Mouse (Mus musculus) MEL (cell line): Measurements from ENCODE around the gene Bcat1. TPM values are rescaled to one million over a fixed set of nuclear protein-coding genes. Genes with fewer than 3 reads are reported as not detected.

ENCODE experiments used
- DNase-seq: peaks from one replicate; pipeline ENCODE4 v3.0.0; 2011; ENCODE audit warnings: low read depth, low spot score
- H3K27ac ChIP-seq: 2 replicates; pipeline ENCODE4 v1.5.1; 2012; ENCODE audit warnings: low read depth, mild to moderate bottlenecking, control low read depth, low read length, moderate library complexity; ENCODE audit not compliant: control insufficient read depth
- H3K27me3 ChIP-seq, 2 experiments: fragments of 150-350 bp in 1 of 2; sonication (generic) in 1 of 2; 2 replicates each; pipeline ENCODE4 v1.6.1; 2012; ENCODE audit warnings: low read length in 2 of 2, mild to moderate bottlenecking in 2 of 2, improper control_type of control experiment in 1 of 2, moderate library complexity in 1 of 2; ENCODE audit not compliant: insufficient read depth in 2 of 2, control insufficient read depth in 1 of 2
- H3K36me3 ChIP-seq, 2 experiments: 2 replicates each; pipeline ENCODE4 v1.6.1; 2012 to 2014; ENCODE audit warnings: low read length in 2 of 2, improper control_type of control experiment in 1 of 2, inconsistent platforms in 1 of 2, mild to moderate bottlenecking in 1 of 2; ENCODE audit not compliant: insufficient read depth in 2 of 2, control insufficient read depth in 1 of 2
- H3K4me1 ChIP-seq, 2 experiments: fragments of 150-350 bp in 1 of 2; sonication (generic) in 1 of 2; 2 replicates each; pipeline ENCODE4 v1.6.1; 2012; ENCODE audit warnings: low read length in 2 of 2, improper control_type of control experiment in 1 of 2, mild to moderate bottlenecking in 1 of 2; ENCODE audit not compliant: insufficient read depth in 2 of 2, control insufficient read depth in 1 of 2
- H3K4me3 ChIP-seq, 2 experiments: fragments of 150-350 bp in 1 of 2; sonication (generic) in 1 of 2; 2 replicates each; pipeline ENCODE4 v1.5.1; 2012; ENCODE audit warnings: low read depth in 2 of 2, low read length in 2 of 2, mild to moderate bottlenecking in 2 of 2, moderate library complexity in 2 of 2, control low read depth in 1 of 2, improper control_type of control experiment in 1 of 2; ENCODE audit not compliant: control insufficient read depth in 1 of 2, insufficient read depth in 1 of 2
- H3K79me2 ChIP-seq: 2 replicates; pipeline ENCODE4 v1.6.1; 2012; ENCODE audit warnings: mild to moderate bottlenecking, low read length, moderate library complexity; ENCODE audit not compliant: control insufficient read depth, poor library complexity, insufficient read depth
- H3K9ac ChIP-seq: 2 replicates; pipeline ENCODE4 v1.6.1; 2012; ENCODE audit warnings: low read depth, mild to moderate bottlenecking, control low read depth, low read length, moderate library complexity; ENCODE audit not compliant: control insufficient read depth, poor library complexity, severe bottlenecking
- H3K9me3 ChIP-seq: fragments of 150-350 bp; sonication (generic); replicated peaks from 2 replicates; pipeline ENCODE4 v1.6.1; 2012; ENCODE audit warnings: mild to moderate bottlenecking, low read length, improper control_type of control experiment, moderate library complexity; ENCODE audit not compliant: insufficient read depth
- BHLHE40 ChIP-seq: IDR thresholded peaks from 2 replicates; pipeline ENCODE4 v1.6.1; 2012; ENCODE audit warnings: low read depth, mild to moderate bottlenecking, inconsistent platforms, low read length, improper control_type of control experiment, borderline replicate concordance
- CHD1 ChIP-seq: IDR thresholded peaks from 2 replicates; pipeline ENCODE4 v1.6.1; 2012; ENCODE audit warnings: low read depth, mild to moderate bottlenecking, inconsistent platforms, low read length, improper control_type of control experiment
- CHD2 ChIP-seq: IDR thresholded peaks from 2 replicates; pipeline ENCODE4 v1.6.1; 2011; ENCODE audit warnings: low read length, improper control_type of control experiment
- CTCF ChIP-seq, 3 experiments: IDR thresholded peaks in 2 of 3; conservative IDR thresholded peaks in 1 of 3; 2 replicates each; pipeline ENCODE4 v1.5.1; 2011 to 2012; ENCODE audit warnings: low read length in 3 of 3, low read depth in 2 of 3, mild to moderate bottlenecking in 2 of 3, improper control_type of control experiment in 1 of 3, inconsistent platforms in 1 of 3, mixed read lengths in 1 of 3, moderate library complexity in 1 of 3; ENCODE audit not compliant: control insufficient read depth in 1 of 3, insufficient read depth in 1 of 3, poor library complexity in 1 of 3, severe bottlenecking in 1 of 3
- GATA1 ChIP-seq: IDR thresholded peaks from 2 replicates; pipeline ENCODE4 v1.6.1; 2011; ENCODE audit warnings: low read depth, low read length, improper control_type of control experiment
- HCFC1 ChIP-seq: IDR thresholded peaks from 2 replicates; pipeline ENCODE4 v1.6.1; 2012; ENCODE audit warnings: low read depth, mild to moderate bottlenecking, inconsistent platforms, low read length, improper control_type of control experiment, moderate library complexity
- MAFK ChIP-seq: IDR thresholded peaks from 2 replicates; pipeline ENCODE4 v1.6.1; 2011; ENCODE audit warnings: low read depth, mild to moderate bottlenecking, low read length, improper control_type of control experiment, borderline replicate concordance
- MAX ChIP-seq: IDR thresholded peaks from 2 replicates; pipeline ENCODE4 v1.6.1; 2011; ENCODE audit warnings: low read length, improper control_type of control experiment
- MAZ ChIP-seq: IDR thresholded peaks from 2 replicates; pipeline ENCODE4 v1.6.1; 2012; ENCODE audit warnings: low read depth, mild to moderate bottlenecking, inconsistent platforms, low read length, improper control_type of control experiment
- MXI1 ChIP-seq: IDR thresholded peaks from 2 replicates; pipeline ENCODE4 v1.6.1; 2011; ENCODE audit warnings: mild to moderate bottlenecking, low read depth, low read length, improper control_type of control experiment
- MYC ChIP-seq: IDR thresholded peaks from 2 replicates; pipeline ENCODE4 v1.6.1; 2011; ENCODE audit warnings: low read depth, mild to moderate bottlenecking, low read length, improper control_type of control experiment, moderate library complexity
- POLR2A ChIP-seq, 2 experiments: IDR thresholded peaks; 2 replicates each; pipeline ENCODE4 v1.6.1; 2011 to 2012; ENCODE audit warnings: low read length in 2 of 2, mild to moderate bottlenecking in 2 of 2, control low read depth in 1 of 2, improper control_type of control experiment in 1 of 2, low read depth in 1 of 2, moderate library complexity in 1 of 2; ENCODE audit not compliant: control insufficient read depth in 1 of 2, insufficient read depth in 1 of 2, poor library complexity in 1 of 2
- POLR2AphosphoS2 ChIP-seq: IDR thresholded peaks from 2 replicates; pipeline ENCODE4 v1.6.1; 2011; ENCODE audit warnings: low read length, improper control_type of control experiment
- POLR2AphosphoS5 ChIP-seq: IDR thresholded peaks from 2 replicates; pipeline ENCODE4 v1.6.1; 2012; ENCODE audit warnings: low read depth, borderline replicate concordance, mild to moderate bottlenecking, inconsistent platforms, low read length, moderate library complexity, mixed read lengths
- RAD21 ChIP-seq: IDR thresholded peaks from 2 replicates; pipeline ENCODE4 v1.6.1; 2011; ENCODE audit warnings: mild to moderate bottlenecking, low read depth, low read length, improper control_type of control experiment
- SIN3A ChIP-seq: IDR thresholded peaks from 2 replicates; pipeline ENCODE4 v1.6.1; 2012; ENCODE audit warnings: low read length, improper control_type of control experiment, inconsistent platforms
- SMC3 ChIP-seq: IDR thresholded peaks from 2 replicates; pipeline ENCODE4 v1.6.1; 2011; ENCODE audit warnings: low read depth, low read length, improper control_type of control experiment
- TAL1 ChIP-seq: IDR thresholded peaks from 2 replicates; pipeline ENCODE4 v1.6.1; 2012; ENCODE audit warnings: mild to moderate bottlenecking, inconsistent platforms, low read length, moderate library complexity, mixed read lengths
- UBTF ChIP-seq: IDR thresholded peaks from 2 replicates; pipeline ENCODE4 v1.6.1; 2012; ENCODE audit warnings: low read depth, mild to moderate bottlenecking, inconsistent platforms, low read length, improper control_type of control experiment, moderate library complexity, borderline replicate concordance; ENCODE audit not compliant: insufficient read depth
- USF1 ChIP-seq: IDR thresholded peaks from 2 replicates; pipeline ENCODE4 v1.6.1; 2014; ENCODE audit warnings: low read depth, mild to moderate bottlenecking, inconsistent platforms, low read length, improper control_type of control experiment, moderate library complexity
- ZNF384 ChIP-seq: IDR thresholded peaks from 2 replicates; pipeline ENCODE4 v1.6.1; 2012; ENCODE audit warnings: low read depth, mild to moderate bottlenecking, inconsistent platforms, low read length, improper control_type of control experiment
- polyA plus RNA-seq, 2 experiments: library from polyadenylated mRNA; stranded (reverse) in 1 of 2; unstranded in 1 of 2; fragments of >175 nt in 1 of 2; fragments of >200 nt in 1 of 2; gene quantifications; 2 replicates each; pipeline versions ENCODE4 v1.2.1 to v1.2.4; 2012; ENCODE audit warnings: low replicate concordance in 2 of 2, low read depth in 1 of 2; ENCODE audit not compliant: insufficient read length in 2 of 2, insufficient read depth in 1 of 2, missing spikeins in 1 of 2
- total RNA-seq: library from RNA; depleted of rRNA; stranded (reverse); fragments of 300-350 nt; gene quantifications from 2 replicates; pipeline ENCODE4 v1.2.3, GENCODE M21; 2012

Gene Bcat1
- total and polyA plus RNA-seq, 3 experiments = not detected

DNA sequence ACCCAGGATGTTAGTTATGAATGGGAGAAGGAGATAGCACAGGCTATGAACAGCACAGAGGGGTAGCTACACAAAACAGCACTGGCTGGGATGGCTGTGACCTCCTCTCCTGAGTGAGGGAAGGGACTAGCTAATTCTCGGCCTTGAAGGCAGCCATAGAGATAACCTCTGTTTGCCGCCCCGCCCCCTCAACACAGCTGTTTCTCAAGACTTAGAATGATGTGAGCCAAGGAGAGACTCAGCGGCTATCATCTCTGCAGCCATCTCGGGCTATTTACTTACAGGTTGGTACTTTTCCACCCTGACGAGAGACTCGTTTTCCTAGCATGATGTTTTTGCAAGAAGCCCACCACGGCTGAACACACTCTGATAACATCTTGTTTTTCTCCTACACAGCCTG is 8.3 kb downstream of the Bcat1 start:
- H3K27ac ChIP-seq = no peak overlapping the region
- H3K79me2 ChIP-seq = no peaks in the 10 kb centered on the region
- no peak for DNase-seq
- no peak overlapping the region for H3K9ac ChIP-seq
- H3K4me1 ChIP-seq = no peaks in the 10 kb centered on the region
- H3K36me3 ChIP-seq = no peaks in the 10 kb centered on the region
- peaks cover 0 to 1% of the 10 kb centered on the region in 2 experiments; a peak in 2 of 4 replicates for H3K27me3 ChIP-seq
- H3K4me3 ChIP-seq = no peak overlapping the region
- TF ChIP-seq SIN3A (no peak), MYC (no peak), MAX (no peak)
- no peaks in the 10 kb centered on the region for H3K9me3 ChIP-seq

DNA sequence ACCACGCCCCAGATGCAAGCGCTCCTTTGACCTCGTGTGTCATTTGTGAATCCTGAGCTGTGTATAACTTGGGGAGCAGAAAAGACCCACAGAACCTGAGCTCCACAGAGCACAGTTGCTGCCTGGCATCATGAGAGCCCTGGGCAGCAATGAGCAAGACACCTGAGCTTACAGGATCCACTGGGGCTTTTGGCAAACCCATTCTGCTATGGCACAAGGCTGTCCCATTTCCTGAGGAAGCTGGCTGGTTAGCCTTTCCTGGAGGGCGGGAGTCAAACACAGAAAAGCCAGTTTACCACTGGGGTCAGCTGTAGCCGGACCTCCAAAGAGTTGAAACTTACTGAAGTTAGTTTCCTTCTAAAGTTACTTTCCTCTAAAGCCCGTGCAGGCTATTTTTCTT is 9.6 kb downstream of the Bcat1 start:
- Histone ChIP-seq H3K27ac (no peak overlapping the region), H3K4me3 (no peak overlapping the region), H3K9ac (no peak overlapping the region), H3K27me3 (peaks cover 0 to 1% of the 10 kb centered on the region in 2 experiments; a peak in 2 of 4 replicates), H3K4me1 (no peaks in the 10 kb centered on the region), H3K9me3 (no peaks in the 10 kb centered on the region), H3K36me3 (no peaks in the 10 kb centered on the region), H3K79me2 (no peaks in the 10 kb centered on the region)
- TF ChIP-seq MAFK (no peak), USF1 (no peak), SIN3A (no peak), GATA1 (no peak), SMC3 (no peak), POLR2A (IDR thresholded peaks at IDR 0.05; ENCODE audit: control insufficient read depth in 1 of 2, insufficient read depth in 1 of 2, low read depth in 1 of 2, low read length in 2 of 2, poor library complexity in 1 of 2) (no peak), BHLHE40 (no peak), MAZ (no peak), RAD21 (no peak), CHD1 (no peak), CTCF (IDR thresholded peaks at IDR 0.05 in 2 of 3, conservative IDR thresholded peaks at IDR 0.05 in 1 of 3; ENCODE audit: control insufficient read depth in 1 of 3, insufficient read depth in 1 of 3, low read depth in 2 of 3, low read length in 3 of 3, poor library complexity in 1 of 3, severe bottlenecking in 1 of 3) (no peak), HCFC1 (no peak), CHD2 (no peak), POLR2AphosphoS5 (no peak)
- no peak for DNase-seq

DNA sequence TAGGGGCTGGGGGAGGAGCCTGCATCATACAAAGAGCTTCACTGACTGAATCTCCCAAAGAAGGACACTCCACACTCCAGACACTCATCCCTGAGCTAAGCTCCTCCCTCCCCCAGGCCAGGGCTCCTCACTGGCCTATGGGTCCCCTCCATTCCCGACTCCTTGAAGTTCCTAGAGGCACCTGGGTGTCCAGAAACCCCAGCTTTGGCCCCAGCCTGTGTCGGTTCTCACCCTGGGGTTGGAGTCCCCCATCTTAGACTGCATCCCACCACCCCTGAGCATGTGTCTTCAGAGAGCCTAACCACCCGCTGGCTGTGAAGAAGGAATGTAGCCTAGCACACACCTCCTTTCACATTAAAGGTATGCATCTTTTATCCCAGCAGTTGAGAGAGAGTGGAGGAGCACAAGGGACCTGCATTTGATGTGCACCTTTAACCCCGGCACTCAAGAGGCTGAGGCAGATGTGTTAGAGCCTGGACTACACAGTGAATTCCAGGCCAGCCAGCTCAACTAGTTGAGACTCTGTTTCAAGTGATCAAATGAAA is 10.6 kb downstream of the Bcat1 start:
- H3K4me3 ChIP-seq = no peak overlapping the region
- no peaks in the 10 kb centered on the region for H3K9me3 ChIP-seq
- TF ChIP-seq POLR2A (IDR thresholded peaks at IDR 0.05; ENCODE audit: control insufficient read depth in 1 of 2, insufficient read depth in 1 of 2, low read depth in 1 of 2, low read length in 2 of 2, poor library complexity in 1 of 2) = no peak
- TF ChIP-seq MXI1 = no peak
- no peak for TF ChIP-seq MAX
- no peak for TF ChIP-seq CHD1
- no peak for TF ChIP-seq UBTF
- TF ChIP-seq POLR2AphosphoS2 = no peak
- TF ChIP-seq ZNF384 = no peak
- no peak for TF ChIP-seq SIN3A
- TF ChIP-seq TAL1 = no peak
- TF ChIP-seq, all 39 proteins: peak for 0
- Histone ChIP-seq H3K27me3 (peaks cover 0 to 1% of the 10 kb centered on the region in 2 experiments; a peak in 2 of 4 replicates), H3K79me2 (no peaks in the 10 kb centered on the region), H3K4me1 (no peaks in the 10 kb centered on the region), H3K9ac (no peak overlapping the region), H3K27ac (no peak overlapping the region), H3K36me3 (no peaks in the 10 kb centered on the region)
- no peak for DNase-seq
